Mouse (Mus musculus) frontal cortex, adult 2 months (tissue): ENCODE data around the gene Gm12166. TPM values are rescaled to one million over a fixed set of nuclear protein-coding genes. Genes with fewer than 3 reads are reported as not detected.

Source experiments
- DNase-seq, 2 experiments: peaks; one replicate each; pipeline ENCODE4 v3.0.0; 2022; ENCODE audit warnings: low spot score in 1 of 2; ENCODE audit errors: extremely low spot score in 1 of 2
- polyA plus RNA-seq: library from polyadenylated mRNA; depleted of rRNA; stranded (reverse); fragments of >200 nt; gene quantifications from 2 replicates; pipeline ENCODE4 v1.2.3, GENCODE M21; 2012; rRNA removed

Gm12166 gene
- 6.2 and 8.3 TPM in 2 replicates for polyA plus RNA-seq

DNA sequence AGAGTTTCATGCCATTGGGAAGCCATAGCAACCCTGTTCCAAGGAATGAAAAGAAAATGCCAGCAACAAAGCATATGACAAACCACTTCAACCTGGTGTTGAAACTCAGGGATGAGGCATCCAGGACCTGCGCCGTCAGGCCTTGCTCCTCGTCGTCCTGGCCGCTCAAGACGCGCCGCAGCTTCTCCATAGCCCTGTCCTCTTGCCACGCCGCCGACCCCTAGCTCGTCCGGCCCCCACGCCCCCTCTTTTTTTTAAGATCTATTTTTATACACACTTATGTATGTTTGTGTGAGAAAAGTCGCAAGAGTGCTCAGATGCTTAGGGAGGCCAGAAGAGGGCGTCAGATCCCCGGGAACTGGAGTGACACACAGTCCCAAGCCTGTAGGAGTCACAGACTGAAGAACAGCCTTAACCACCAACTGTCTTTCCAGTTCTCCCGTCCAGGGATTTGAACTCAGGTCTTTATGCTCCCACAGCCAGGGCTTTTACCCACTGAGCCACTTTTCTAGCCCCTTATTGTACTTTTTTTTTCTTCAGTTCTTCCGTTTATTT, at the start of gene Gm12166:
Gm12166 (minus strand) TSS at position 217 of the 555 bp plus-strand sequence.
- peak in 1 of 2 experiments; percentile 73 for DNase-seq

GRCm38 (mm10) chr11:46097062-46097461, 44.9 kb upstream of the Gm12166 start:
- DNase-seq: no peak

GRCm38 (mm10) chr11:46096265-46096649, 44.1 kb upstream of the Gm12166 start:
- DNase-seq: no peak

- no peak for DNase-seq
Measured at GRCm38 (mm10) chr11:46095477-46096264, 43.5 kb upstream of the Gm12166 start.

DNA sequence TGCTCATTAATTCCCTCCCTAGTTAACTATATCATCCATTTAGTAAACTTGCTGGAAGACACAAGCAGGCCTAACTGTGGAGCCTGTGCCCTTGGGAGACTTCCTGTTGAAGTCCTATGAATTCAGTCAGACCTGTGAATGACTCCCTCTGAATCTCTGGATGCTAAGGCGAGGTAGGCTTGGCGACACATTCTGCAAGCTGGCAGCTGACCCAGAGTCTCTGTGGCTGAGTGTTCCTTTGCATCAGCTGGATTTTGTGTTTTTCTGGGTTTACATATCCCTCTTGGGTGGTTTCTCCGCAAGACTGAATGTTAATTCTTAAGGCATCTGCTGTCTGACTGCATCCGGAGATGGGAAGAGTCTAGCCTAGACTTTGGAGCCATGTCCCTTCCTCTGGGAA, 40.0 kb upstream of the Gm12166 start:
- peak in 1 of 2 experiments; percentile 40 for DNase-seq

DNA sequence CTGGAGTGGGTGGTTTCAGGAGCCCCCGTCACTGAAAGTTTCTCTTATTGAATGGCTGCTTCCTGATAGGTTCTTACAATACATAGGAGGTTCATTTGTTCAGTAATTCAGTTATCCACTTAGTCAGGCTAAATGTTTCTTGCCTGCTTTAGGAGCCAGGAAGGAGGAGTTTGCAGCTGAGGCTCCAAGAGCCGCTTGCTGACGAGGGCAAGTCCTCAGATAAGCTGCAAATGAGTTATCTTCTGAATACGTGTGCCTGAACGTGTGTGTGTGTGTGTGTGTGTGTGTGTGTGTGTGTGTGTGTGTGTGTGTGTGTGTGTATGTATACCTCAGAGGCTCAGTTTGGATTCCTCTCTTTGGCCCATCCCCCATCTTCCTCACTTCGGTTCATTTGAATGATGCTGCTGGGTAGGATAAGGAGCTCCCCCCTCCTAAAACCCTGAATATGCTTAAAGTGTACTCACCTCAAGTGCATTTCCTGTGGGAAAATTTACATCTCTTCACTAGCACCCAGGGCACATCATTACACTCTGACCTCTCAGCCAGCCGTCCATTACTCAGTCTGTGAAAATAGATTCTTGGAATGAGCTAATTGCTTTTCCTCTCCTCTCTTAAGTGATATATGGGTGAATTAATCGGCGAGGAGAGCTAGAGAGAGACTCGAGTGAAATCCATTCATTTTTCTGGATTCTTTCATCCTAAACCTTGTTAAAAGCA, 39.0 kb upstream of the Gm12166 start:
- DNase-seq: no peak

DNA sequence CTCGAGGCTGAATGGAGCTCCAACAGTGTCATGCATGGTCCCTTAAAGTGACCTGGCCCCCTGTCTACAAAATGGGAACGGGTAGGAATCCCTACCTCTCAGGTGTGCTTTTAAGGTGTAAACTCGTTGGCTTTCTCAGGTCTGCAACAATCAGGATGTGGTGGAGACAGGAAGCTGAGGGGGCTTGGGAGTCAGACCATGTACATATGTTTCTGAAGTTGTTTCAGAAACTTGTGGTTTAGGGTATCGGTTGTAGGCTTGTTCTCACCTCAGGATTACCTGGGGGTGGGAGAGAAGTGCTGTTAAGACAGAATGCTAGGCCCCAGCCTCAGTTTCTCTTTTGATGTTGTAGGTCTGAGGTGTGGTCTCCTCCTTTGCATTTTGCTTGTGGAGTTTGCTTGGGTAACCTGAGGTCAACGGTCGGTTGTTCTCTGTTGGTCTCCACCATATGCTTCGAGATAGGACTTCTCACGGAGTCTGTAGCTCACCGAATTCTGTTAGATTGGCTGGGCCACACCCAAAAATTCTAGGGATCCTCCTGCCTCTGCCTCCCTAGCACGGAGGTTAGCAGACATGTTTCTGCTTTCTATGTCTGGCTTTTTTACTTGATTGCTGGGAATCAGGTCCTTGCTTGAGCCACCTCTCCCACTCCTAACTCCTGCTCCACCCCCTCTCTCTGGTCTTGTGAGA, 38.1 kb upstream of the Gm12166 start:
- DNase-seq: no peak

GRCm38 (mm10) chr11:46089081-46089713, 37.1 kb upstream of the Gm12166 start:
- no peak for DNase-seq

DNA sequence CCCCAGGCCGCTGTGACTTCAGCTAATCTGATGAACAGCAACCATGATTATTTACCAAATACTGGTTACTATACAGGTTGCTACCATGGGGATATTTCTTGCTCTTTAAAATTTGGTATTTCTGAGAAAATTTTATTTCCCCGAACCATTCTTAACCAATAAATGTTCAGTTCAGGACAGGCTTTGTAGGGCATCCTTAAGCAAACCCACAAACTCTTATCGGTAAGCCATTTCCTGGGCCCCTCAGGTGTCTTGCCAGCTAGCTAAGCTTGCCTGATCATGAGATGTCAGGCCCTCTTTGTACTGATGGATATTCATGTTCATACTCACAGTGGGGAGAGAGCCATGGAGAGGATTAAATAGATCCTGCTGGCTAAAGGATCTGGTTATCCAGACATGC, 34.3 kb upstream of the Gm12166 start:
- no peak for DNase-seq

- no peak for DNase-seq
Measured at GRCm38 (mm10) chr11:46085398-46086163, 33.5 kb upstream of the Gm12166 start.

DNA sequence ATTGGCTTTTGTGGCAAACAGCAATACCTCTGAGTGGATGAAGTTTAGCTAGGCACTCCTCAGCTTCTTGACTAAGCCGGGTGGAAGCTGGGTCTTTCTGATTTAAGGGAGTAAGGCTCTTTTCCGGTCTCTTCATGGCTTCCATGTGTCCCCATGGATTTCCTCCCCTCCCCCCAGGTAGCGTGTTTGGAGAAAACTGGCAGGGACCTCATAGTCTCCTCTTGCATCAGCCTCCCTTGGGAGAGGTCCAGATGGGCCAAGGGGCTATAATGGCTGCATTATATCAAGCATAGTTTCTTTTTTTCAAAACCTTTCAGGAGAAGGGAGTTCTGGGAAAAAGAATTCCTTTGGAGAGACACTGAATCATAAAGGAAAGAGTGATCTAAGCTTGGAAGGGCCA, 32.4 kb upstream of the Gm12166 start:
- no peak for DNase-seq

DNA sequence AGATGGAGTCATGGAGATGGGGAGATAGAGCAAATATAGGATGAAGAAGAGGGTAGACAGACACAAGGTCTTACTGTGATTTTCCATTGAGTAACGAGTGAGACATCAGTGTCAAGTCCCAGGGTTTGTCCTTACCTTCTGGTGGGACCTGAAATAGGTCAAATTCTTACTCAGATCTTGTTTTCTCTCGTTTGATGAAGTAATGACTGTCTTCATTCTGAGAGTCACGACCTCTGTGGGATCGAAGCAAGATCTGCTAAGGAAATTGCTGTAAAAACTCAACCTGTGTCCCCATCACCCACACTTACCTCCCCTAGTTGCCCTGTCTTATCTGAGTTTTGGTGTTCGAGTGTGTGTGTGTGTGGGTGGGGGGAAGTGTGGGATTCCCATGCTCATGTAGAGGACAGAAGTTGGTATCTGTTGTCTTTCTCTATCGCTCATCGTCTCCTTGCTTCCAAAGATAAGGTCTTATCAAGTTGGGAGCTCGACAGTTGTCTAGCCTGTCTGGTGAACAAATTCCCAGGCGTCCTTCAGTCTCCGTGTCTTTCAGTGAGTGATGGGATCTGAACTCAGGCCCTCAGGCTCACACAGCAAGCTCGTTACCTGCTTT, 31.8 kb upstream of the Gm12166 start:
- no peak for DNase-seq

- no peak for DNase-seq
Measured at GRCm38 (mm10) chr11:46083405-46083804, 31.3 kb upstream of the Gm12166 start.

GRCm38 (mm10) chr11:46081075-46081474, 29.0 kb upstream of the Gm12166 start:
- no peak for DNase-seq

- no peak for DNase-seq
Measured at GRCm38 (mm10) chr11:46077732-46078375, 25.7 kb upstream of the Gm12166 start.

DNA sequence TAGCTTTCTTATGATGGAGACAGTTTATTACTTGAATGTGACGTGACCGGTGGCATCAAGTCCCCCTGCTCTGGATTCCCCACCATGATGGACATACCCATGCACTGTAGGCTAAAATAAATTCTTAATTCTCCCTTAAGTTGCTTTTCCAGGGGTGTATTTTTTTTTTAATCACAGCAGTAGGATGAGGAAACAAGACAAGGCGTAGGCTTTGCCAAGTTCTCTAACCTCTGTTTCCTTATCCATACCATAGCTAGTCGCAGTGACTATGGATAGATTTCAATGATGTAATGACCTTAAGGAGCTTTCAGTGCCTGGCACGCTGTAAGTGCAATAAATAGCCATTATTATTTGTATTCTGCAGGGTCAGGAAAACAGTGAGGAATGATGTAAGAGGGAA, 25.2 kb upstream of the Gm12166 start:
- no peak for DNase-seq

GRCm38 (mm10) chr11:46076442-46077158, 24.5 kb upstream of the Gm12166 start:
- no peak for DNase-seq

- DNase-seq: no peak
Measured at GRCm38 (mm10) chr11:46075507-46075906, 23.4 kb upstream of the Gm12166 start.
